Mouse (Mus musculus) heart, embryonic 16.5 days (tissue): ENCODE data around the gene Pex5. TPM values are rescaled to one million over a fixed set of nuclear protein-coding genes. Genes with fewer than 3 reads are reported as not detected.
"Not testable (repeated sequence)": the region's sequence is repeated elsewhere in the genome, so short reads cannot be mapped to it uniquely, and the experiment has no call there.

Experiments used
- ATAC-seq: fragments of 200-750 bp; cut with Nextera tagmentation; replicated peaks from 2 replicates; pipeline ENCODE4 v1.8.0; 2017; ENCODE audit warnings: moderate number of reproducible peaks; ENCODE audit not compliant: insufficient read depth, low FRiP score; ENCODE audit errors: extremely low read depth
- H3K27ac ChIP-seq: fragments of 300-500 bp; sonication (generic); 2 replicates; pipeline ENCODE4 v1.5.1; 2014; ENCODE audit warnings: mild to moderate bottlenecking, low read length, control low read depth, moderate library complexity
- H3K27me3 ChIP-seq: fragments of 300-500 bp; sonication (generic); 2 replicates; pipeline ENCODE4 v1.6.1; 2014; ENCODE audit warnings: low read length, mixed read lengths; ENCODE audit not compliant: control insufficient read depth, insufficient read depth
- H3K36me3 ChIP-seq: fragments of 300-500 bp; sonication (generic); 2 replicates; pipeline ENCODE4 v1.6.1; 2014; ENCODE audit not compliant: control insufficient read depth, insufficient read depth
- H3K4me1 ChIP-seq: fragments of 300-500 bp; sonication (generic); 2 replicates; pipeline ENCODE4 v1.6.1; 2014; ENCODE audit warnings: low read length, mixed read lengths; ENCODE audit not compliant: control insufficient read depth, insufficient read depth
- H3K4me2 ChIP-seq: fragments of 300-500 bp; sonication (generic); 2 replicates; pipeline ENCODE4 v1.6.1; 2014; ENCODE audit warnings: low read depth, mild to moderate bottlenecking, control low read depth, low read length
- H3K4me3 ChIP-seq: fragments of 300-500 bp; sonication (generic); 2 replicates; pipeline ENCODE4 v1.5.1; 2014; ENCODE audit warnings: mild to moderate bottlenecking, control low read depth, low read length
- H3K9ac ChIP-seq: fragments of 300-500 bp; sonication (generic); 2 replicates; pipeline ENCODE4 v1.6.1; 2014; ENCODE audit warnings: low read length, control low read depth
- H3K9me3 ChIP-seq: fragments of 300-500 bp; sonication (generic); replicated peaks from 2 replicates; pipeline ENCODE4 v1.6.1; 2016; ENCODE audit warnings: low read length; ENCODE audit not compliant: control insufficient read depth
- WGBS: fragments of 180-500 bp; shearing (Covaris S2); extraction: QIAGEN DNeasy Blood & Tissue Kit; methylation state at CpG from one replicate; pipeline ENCODE4 v1.1.7; 2014; 5-methylcytosine and 5-hydroxymethylcytosine counted together
- polyA plus RNA-seq: library from polyadenylated mRNA; unstranded; fragments of >200 nt; fragmentation: Nextera tagmentation; extraction: Ambion mirVana; gene quantifications from 2 replicates; pipeline ENCODE4 v1.2.1, GENCODE M21; 2015

Gene Pex5
- polyA plus RNA-seq, 1 experiment from 2014 or later = 28.8 TPM

GRCm38 (mm10) chr6:124430784-124431495 lies 16.1 kb upstream of the Pex5 start:
- 48% methylated on average over 8 of the region's 8 CpGs for WGBS
- Histone ChIP-seq H3K27ac (no peak overlapping the region), H3K27me3 (peaks cover 36% of the 10 kb centered on the region), H3K9ac (no peak overlapping the region), H3K4me2 (no peak overlapping the region), H3K36me3 (no peaks in the 10 kb centered on the region), H3K4me3 (no peak overlapping the region), H3K9me3 (no peaks in the 10 kb centered on the region), H3K4me1 (peaks cover 18% of the 10 kb centered on the region)
- ATAC-seq = no peak

GRCm38 (mm10) chr6:124430379-124430778 lies 15.5 kb upstream of the Pex5 start:
- WGBS = 69% methylated on average over 3 of the region's 3 CpGs
- peaks cover 34% of the 10 kb centered on the region for H3K27me3 ChIP-seq

GRCm38 (mm10) chr6:124427791-124428576 lies 13.1 kb upstream of the Pex5 start:
- 57% methylated on average over 6 of the region's 6 CpGs for WGBS
- no peak overlapping the region for H3K9ac ChIP-seq
- H3K4me3 ChIP-seq = no peak overlapping the region
- H3K27me3 ChIP-seq = peaks cover 22% of the 10 kb centered on the region
- H3K27ac ChIP-seq = no peak overlapping the region
- peaks cover 18% of the 10 kb centered on the region for H3K4me1 ChIP-seq
- no peak overlapping the region for H3K4me2 ChIP-seq
- no peak for ATAC-seq
- H3K36me3 ChIP-seq = no peaks in the 10 kb centered on the region
- H3K9me3 ChIP-seq = no peaks in the 10 kb centered on the region

More at GRCm38 (mm10) chr6:124430379-124430778, 15.5 kb upstream of the Pex5 start:
- Histone ChIP-seq H3K9me3 (no peaks in the 10 kb centered on the region), H3K4me3 (no peak overlapping the region), H3K4me1 (peaks cover 18% of the 10 kb centered on the region), H3K9ac (no peak overlapping the region), H3K27ac (no peak overlapping the region), H3K36me3 (no peaks in the 10 kb centered on the region), H3K4me2 (no peak overlapping the region)
- ATAC-seq = no peak

- Histone ChIP-seq H3K4me3 (no peak overlapping the region), H3K27me3 (peaks cover 18% of the 10 kb centered on the region), H3K4me2 (no peak overlapping the region), H3K4me1 (peaks cover 18% of the 10 kb centered on the region), H3K9me3 (no peaks in the 10 kb centered on the region), H3K36me3 (no peaks in the 10 kb centered on the region), H3K9ac (no peak overlapping the region), H3K27ac (no peak overlapping the region)
- no peak for ATAC-seq
- 56% methylated on average over 7 of the region's 7 CpGs for WGBS
These were observed 12.4 kb upstream of the Pex5 start for GRCm38 (mm10) chr6:124427289-124427688.

- Histone ChIP-seq H3K27ac (no peak overlapping the region), H3K9me3 (no peaks in the 10 kb centered on the region), H3K9ac (no peak overlapping the region), H3K27me3 (peaks cover 15% of the 10 kb centered on the region), H3K4me1 (peaks cover 18% of the 10 kb centered on the region), H3K4me2 (no peak overlapping the region), H3K4me3 (no peak overlapping the region), H3K36me3 (no peaks in the 10 kb centered on the region)
- 29% methylated on average over 3 of the region's 3 CpGs for WGBS
- ATAC-seq = peak; percentile 45; the same call in 1 of the 2 replicates
These were observed 11.7 kb upstream of the Pex5 start for GRCm38 (mm10) chr6:124426604-124427003.

GRCm38 (mm10) chr6:124425523-124425922 lies 10.7 kb upstream of the Pex5 start:
- no peak overlapping the region for H3K9ac ChIP-seq
- H3K9me3 ChIP-seq = no peaks in the 10 kb centered on the region
- H3K4me2 ChIP-seq = no peak overlapping the region
- peaks cover 12% of the 10 kb centered on the region for H3K27me3 ChIP-seq
- no peak for ATAC-seq
- H3K27ac ChIP-seq = no peak overlapping the region
- H3K4me3 ChIP-seq = no peak overlapping the region
- H3K36me3 ChIP-seq = no peaks in the 10 kb centered on the region
- H3K4me1 ChIP-seq = peaks cover 18% of the 10 kb centered on the region
- 68% methylated on average over 6 of the region's 6 CpGs for WGBS

GRCm38 (mm10) chr6:124425042-124425441 lies 10.2 kb upstream of the Pex5 start:
- WGBS = 57% methylated on average over 7 of the region's 7 CpGs
- not testable (repeated sequence) for ATAC-seq, H3K27me3 ChIP-seq, H3K4me3 ChIP-seq, H3K27ac ChIP-seq, H3K9ac ChIP-seq, H3K36me3 ChIP-seq, H3K9me3 ChIP-seq, H3K4me2 ChIP-seq
- H3K4me1 ChIP-seq = peaks cover 18% of the 10 kb centered on the region

GRCm38 (mm10) chr6:124424068-124424498 lies 9.2 kb upstream of the Pex5 start:
- Histone ChIP-seq H3K9ac (no peak overlapping the region), H3K4me3 (no peak overlapping the region), H3K27me3 (peaks cover 2% of the 10 kb centered on the region; the same call in 1 of the 2 replicates), H3K4me2 (no peak overlapping the region), H3K36me3 (no peaks in the 10 kb centered on the region), H3K9me3 (no peaks in the 10 kb centered on the region), H3K4me1 (peaks cover 18% of the 10 kb centered on the region), H3K27ac (no peak overlapping the region)
- 17% methylated on average over 1 of the region's 1 CpGs for WGBS
- ATAC-seq = 0 out of 2 replicates have a peak, but pooled peaks have one; percentile 45

GRCm38 (mm10) chr6:124418686-124419085 lies 3.8 kb upstream of the Pex5 start:
- Histone ChIP-seq H3K4me2 (no peak overlapping the region), H3K9me3 (no peaks in the 10 kb centered on the region), H3K36me3 (no peaks in the 10 kb centered on the region), H3K4me1 (peaks cover 11% of the 10 kb centered on the region), H3K4me3 (no peak overlapping the region), H3K9ac (no peak overlapping the region), H3K27me3 (no peaks in the 10 kb centered on the region), H3K27ac (no peak overlapping the region)
- 83% methylated on average over 3 of the region's 3 CpGs for WGBS
- ATAC-seq = no peak
